Mouse (Mus musculus) R1 (cell line): ENCODE measurements at regions not wholly inside any gene's neighbourhood (a gene's known extent, or its start where the extent isn't known, plus 50 kb on each side); places are given as distances from the start of the nearest gene placed in this dataset.
A peak's percentile ranks its signal among the peaks of the same experiment; 100 is the strongest.

Experiments
- DNase-seq: peaks from one replicate; pipeline ENCODE4 v3.0.0-alpha.2; 2018; ENCODE audit warnings: low read depth, low spot score

GRCm38 (mm10) chr10:21482659-21483058, 105.6 kb downstream of the Aldh8a1 start:
- no peak for DNase-seq

GRCm38 (mm10) chr10:21483373-21483772, 106.3 kb downstream of the Aldh8a1 start:
- no peak for DNase-seq

GRCm38 (mm10) chr10:21488374-21488930, 104.5 kb upstream of the 1700020N01Rik start:
- DNase-seq, result no peak

GRCm38 (mm10) chr10:21490910-21491309, 102.0 kb upstream of the 1700020N01Rik start:
- DNase-seq, result no peak

- DNase-seq, result no peak
Measured at GRCm38 (mm10) chr10:21492254-21492894, 100.6 kb upstream of the 1700020N01Rik start.

- DNase-seq, result peak; percentile 30
Measured at GRCm38 (mm10) chr10:21494536-21494935, 98.4 kb upstream of the 1700020N01Rik start.

GRCm38 (mm10) chr10:21497110-21497509, 95.8 kb upstream of the 1700020N01Rik start:
- DNase-seq, result no peak

- DNase-seq, result no peak
Measured at GRCm38 (mm10) chr10:21498143-21498542, 94.8 kb upstream of the 1700020N01Rik start.

GRCm38 (mm10) chr10:21501658-21502057, 91.3 kb upstream of the 1700020N01Rik start:
- no peak for DNase-seq

- DNase-seq, result no peak
Measured at GRCm38 (mm10) chr10:21504431-21504830, 88.5 kb upstream of the 1700020N01Rik start.

GRCm38 (mm10) chr10:21511386-21511785, 81.6 kb upstream of the 1700020N01Rik start:
- no peak for DNase-seq

- no peak for DNase-seq
Measured at GRCm38 (mm10) chr10:21512486-21512885, 80.5 kb upstream of the 1700020N01Rik start.

GRCm38 (mm10) chr10:21517721-21518120, 75.2 kb upstream of the 1700020N01Rik start:
- no peak for DNase-seq

- no peak for DNase-seq
Measured at GRCm38 (mm10) chr10:21520854-21521253, 72.1 kb upstream of the 1700020N01Rik start.

GRCm38 (mm10) chr10:21525555-21525954, 67.4 kb upstream of the 1700020N01Rik start:
- DNase-seq, result no peak

GRCm38 (mm10) chr10:21528396-21528795, 64.5 kb upstream of the 1700020N01Rik start:
- DNase-seq, result no peak

- no peak for DNase-seq
Measured at GRCm38 (mm10) chr10:21529098-21529749, 63.7 kb upstream of the 1700020N01Rik start.

GRCm38 (mm10) chr10:21532142-21532541, 60.8 kb upstream of the 1700020N01Rik start:
- no peak for DNase-seq

GRCm38 (mm10) chr10:21535631-21536030, 57.3 kb upstream of the 1700020N01Rik start:
- no peak for DNase-seq

GRCm38 (mm10) chr10:21538481-21538880, 54.5 kb upstream of the 1700020N01Rik start:
- no peak for DNase-seq
